Mouse (Mus musculus): Measurements from ENCODE around the gene Xylt1. TPM values are rescaled to one million over a fixed set of nuclear protein-coding genes. Genes with fewer than 3 reads are reported as not detected.

Gene Xylt1
- polyA plus RNA-seq, 1 experiment from 2014 or later = 3.0 TPM

GRCm38 (mm10) chr7:117389048-117389447, 8.3 kb downstream of the Xylt1 start:
- DNase-seq = no peak
- H3K4me2 ChIP-seq (ENCODE audit: low read length) = no peak overlapping the region
- no peaks in the 10 kb centered on the region; the same call in 1 of the 2 replicates for H3K27me3 ChIP-seq (ENCODE audit: control insufficient read depth, insufficient read depth, low read length)
- H3K9ac ChIP-seq (replicated peaks; ENCODE audit: low read length) = no peak overlapping the region
- H3K4me3 ChIP-seq (replicated peaks; ENCODE audit: low read depth, low read length) = no peak overlapping the region
- WGBS = 95% methylated on average over 3 of the region's 3 CpGs
- H3K27ac ChIP-seq (replicated peaks; ENCODE audit: low read depth, low read length) = no peak overlapping the region
- no peaks in the 10 kb centered on the region for H3K36me3 ChIP-seq (ENCODE audit: control insufficient read depth, insufficient read depth, low read length)
- ATAC-seq (ENCODE audit: low FRiP score, low TSS enrichment) = no peak
- H3K4me1 ChIP-seq (ENCODE audit: control insufficient read depth, insufficient read depth, low read length) = no peaks in the 10 kb centered on the region
- no peaks in the 10 kb centered on the region for H3K9me3 ChIP-seq (ENCODE audit: control insufficient read depth, low read length)

- no peak for ATAC-seq (ENCODE audit: low FRiP score, low TSS enrichment)
- no peaks in the 10 kb centered on the region for H3K4me1 ChIP-seq (ENCODE audit: control insufficient read depth, insufficient read depth, low read length)
- 80% methylated on average over 13 of the region's 13 CpGs for WGBS
- DNase-seq = no peak
- no peaks in the 10 kb centered on the region for H3K9me3 ChIP-seq (ENCODE audit: control insufficient read depth, low read length)
- no peak overlapping the region for H3K4me3 ChIP-seq (replicated peaks; ENCODE audit: low read depth, low read length)
- H3K4me2 ChIP-seq (ENCODE audit: low read length) = no peak overlapping the region
- no peaks in the 10 kb centered on the region for H3K27me3 ChIP-seq (ENCODE audit: control insufficient read depth, insufficient read depth, low read length)
- no peak overlapping the region for H3K27ac ChIP-seq (replicated peaks; ENCODE audit: low read depth, low read length)
- H3K36me3 ChIP-seq (ENCODE audit: control insufficient read depth, insufficient read depth, low read length) = no peaks in the 10 kb centered on the region
- no peak overlapping the region for H3K9ac ChIP-seq (replicated peaks; ENCODE audit: low read length)
Measured at GRCm38 (mm10) chr7:117392863-117393569, 12.2 kb downstream of the Xylt1 start.

- WGBS = 88% methylated on average over 4 of the region's 4 CpGs
- H3K4me3 ChIP-seq (replicated peaks; ENCODE audit: low read depth, low read length) = no peak overlapping the region
- no peaks in the 10 kb centered on the region for H3K27me3 ChIP-seq (ENCODE audit: control insufficient read depth, insufficient read depth, low read length)
- no peak overlapping the region for H3K4me2 ChIP-seq (ENCODE audit: low read length)
- no peaks in the 10 kb centered on the region for H3K9me3 ChIP-seq (ENCODE audit: control insufficient read depth, low read length)
- no peak for DNase-seq
- no peak overlapping the region for H3K9ac ChIP-seq (replicated peaks; ENCODE audit: low read length)
- no peaks in the 10 kb centered on the region for H3K4me1 ChIP-seq (ENCODE audit: control insufficient read depth, insufficient read depth, low read length)
- no peak for ATAC-seq (ENCODE audit: low FRiP score, low TSS enrichment)
- no peak overlapping the region for H3K27ac ChIP-seq (replicated peaks; ENCODE audit: low read depth, low read length)
- no peaks in the 10 kb centered on the region for H3K36me3 ChIP-seq (ENCODE audit: control insufficient read depth, insufficient read depth, low read length)
Measured at GRCm38 (mm10) chr7:117393976-117394375, 13.2 kb downstream of the Xylt1 start.

DNA sequence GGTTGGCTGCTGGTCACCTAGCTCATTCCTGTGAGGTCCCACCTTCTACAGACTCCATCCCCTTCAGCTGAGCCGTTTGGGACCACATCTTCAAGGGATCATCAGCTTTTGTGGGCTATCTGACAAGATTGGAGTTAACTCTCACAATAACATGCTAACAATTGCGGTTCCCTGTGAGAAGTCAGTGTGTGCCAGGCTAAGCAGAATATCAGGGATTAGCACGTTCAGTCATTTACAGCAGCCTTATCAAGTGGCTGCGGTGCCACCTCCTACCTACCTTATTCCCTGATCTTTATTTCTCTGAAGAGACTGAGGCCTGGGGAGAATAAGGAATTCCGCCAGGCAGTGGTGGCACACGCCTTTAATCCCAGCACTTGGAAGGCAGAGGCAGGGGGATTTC, 13.6 kb downstream of the Xylt1 start:
- no peaks in the 10 kb centered on the region for H3K9me3 ChIP-seq (ENCODE audit: control insufficient read depth, low read length)
- H3K4me1 ChIP-seq (ENCODE audit: control insufficient read depth, insufficient read depth, low read length) = no peaks in the 10 kb centered on the region
- no peak for ATAC-seq (ENCODE audit: low FRiP score, low TSS enrichment)
- no peak overlapping the region for H3K4me2 ChIP-seq (ENCODE audit: low read length)
- no peak overlapping the region for H3K9ac ChIP-seq (replicated peaks; ENCODE audit: low read length)
- WGBS = 87% methylated on average over 6 of the region's 6 CpGs
- no peaks in the 10 kb centered on the region for H3K36me3 ChIP-seq (ENCODE audit: control insufficient read depth, insufficient read depth, low read length)
- no peaks in the 10 kb centered on the region for H3K27me3 ChIP-seq (ENCODE audit: control insufficient read depth, insufficient read depth, low read length)
- H3K4me3 ChIP-seq (replicated peaks; ENCODE audit: low read depth, low read length) = no peak overlapping the region
- no peak overlapping the region for H3K27ac ChIP-seq (replicated peaks; ENCODE audit: low read depth, low read length)
- DNase-seq = no peak

GRCm38 (mm10) chr7:117395511-117395910, 14.7 kb downstream of the Xylt1 start:
- Histone ChIP-seq H3K4me1 (ENCODE audit: control insufficient read depth, insufficient read depth, low read length) (no peaks in the 10 kb centered on the region), H3K27me3 (ENCODE audit: control insufficient read depth, insufficient read depth, low read length) (no peaks in the 10 kb centered on the region), H3K36me3 (ENCODE audit: control insufficient read depth, insufficient read depth, low read length) (no peaks in the 10 kb centered on the region), H3K9me3 (ENCODE audit: control insufficient read depth, low read length) (no peaks in the 10 kb centered on the region), H3K4me2 (ENCODE audit: low read length) (no peak overlapping the region), H3K27ac (replicated peaks; ENCODE audit: low read depth, low read length) (no peak overlapping the region), H3K4me3 (replicated peaks; ENCODE audit: low read depth, low read length) (no peak overlapping the region), H3K9ac (replicated peaks; ENCODE audit: low read length) (no peak overlapping the region)
- 79% methylated on average over 6 of the region's 6 CpGs for WGBS
- ATAC-seq (ENCODE audit: low FRiP score, low TSS enrichment) (no peak), DNase-seq (no peak)

DNA sequence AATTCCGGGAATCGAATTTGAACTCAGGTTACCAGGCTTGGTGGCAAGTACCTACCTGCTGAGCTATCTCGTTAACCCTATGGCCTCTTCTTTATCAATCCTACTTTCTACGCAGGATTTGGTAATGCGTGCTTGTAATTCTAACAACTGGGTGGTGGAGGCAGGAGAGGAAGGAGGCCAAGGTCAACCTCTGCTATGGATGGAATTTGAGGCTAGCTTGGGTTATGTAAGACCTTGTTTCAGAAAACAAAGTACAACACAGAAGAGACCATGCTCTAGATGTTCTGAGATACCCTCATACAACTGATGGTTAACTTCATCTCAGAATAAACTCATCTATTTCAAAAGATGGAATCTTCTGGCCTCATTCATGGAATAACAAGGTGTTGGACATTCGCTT, 17.1 kb downstream of the Xylt1 start:
- no peak for ATAC-seq (ENCODE audit: low FRiP score, low TSS enrichment)
- no peak overlapping the region for H3K9ac ChIP-seq (replicated peaks; ENCODE audit: low read length)
- no peaks in the 10 kb centered on the region for H3K36me3 ChIP-seq (ENCODE audit: control insufficient read depth, insufficient read depth, low read length)
- no peak for DNase-seq
- H3K9me3 ChIP-seq (ENCODE audit: control insufficient read depth, low read length) = no peaks in the 10 kb centered on the region
- 96% methylated on average over 6 of the region's 6 CpGs for WGBS
- H3K4me3 ChIP-seq (replicated peaks; ENCODE audit: low read depth, low read length) = no peak overlapping the region
- H3K4me1 ChIP-seq (ENCODE audit: control insufficient read depth, insufficient read depth, low read length) = no peaks in the 10 kb centered on the region
- no peak overlapping the region for H3K27ac ChIP-seq (replicated peaks; ENCODE audit: low read depth, low read length)
- no peak overlapping the region for H3K4me2 ChIP-seq (ENCODE audit: low read length)
- H3K27me3 ChIP-seq (ENCODE audit: control insufficient read depth, insufficient read depth, low read length) = no peaks in the 10 kb centered on the region

GRCm38 (mm10) chr7:117399971-117400370, 19.2 kb downstream of the Xylt1 start:
- no peaks in the 10 kb centered on the region for H3K4me1 ChIP-seq (ENCODE audit: control insufficient read depth, insufficient read depth, low read length)
- 94% methylated on average over 5 of the region's 5 CpGs for WGBS

DNA sequence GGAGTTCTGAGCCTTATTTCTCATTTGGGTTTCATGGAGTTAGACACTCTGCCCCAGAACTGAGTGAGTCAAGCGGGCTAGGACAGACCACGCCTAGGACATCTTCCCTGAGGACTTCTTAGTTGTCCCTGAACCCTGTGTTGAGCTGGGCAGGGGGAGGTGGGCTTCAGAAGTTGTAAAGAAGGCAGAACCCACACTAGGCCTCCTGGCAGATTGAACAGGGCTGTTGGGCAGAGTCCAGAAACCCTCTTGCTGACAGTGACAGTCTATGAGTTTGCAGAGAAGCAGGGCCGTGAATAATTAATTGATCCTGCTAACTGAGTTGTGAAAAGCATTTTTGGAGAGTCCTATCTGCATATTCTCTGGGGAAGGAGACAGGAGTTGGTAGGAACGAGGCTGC, 20.8 kb downstream of the Xylt1 start:
- 76% methylated on average over 4 of the region's 4 CpGs for WGBS
- Histone ChIP-seq H3K4me3 (replicated peaks; ENCODE audit: low read depth, low read length) (no peak overlapping the region), H3K9me3 (ENCODE audit: control insufficient read depth, low read length) (no peaks in the 10 kb centered on the region), H3K36me3 (ENCODE audit: control insufficient read depth, insufficient read depth, low read length) (no peaks in the 10 kb centered on the region), H3K9ac (replicated peaks; ENCODE audit: low read length) (no peak overlapping the region), H3K27me3 (ENCODE audit: control insufficient read depth, insufficient read depth, low read length) (no peaks in the 10 kb centered on the region), H3K4me1 (ENCODE audit: control insufficient read depth, insufficient read depth, low read length) (no peaks in the 10 kb centered on the region), H3K27ac (replicated peaks; ENCODE audit: low read depth, low read length) (no peak overlapping the region), H3K4me2 (ENCODE audit: low read length) (no peak overlapping the region)
- ATAC-seq (ENCODE audit: low FRiP score, low TSS enrichment) = no peak
- no peak for DNase-seq

More at GRCm38 (mm10) chr7:117399971-117400370, 19.2 kb downstream of the Xylt1 start:
- H3K27ac ChIP-seq (replicated peaks; ENCODE audit: low read depth, low read length) = no peak overlapping the region
- no peak overlapping the region for H3K9ac ChIP-seq (replicated peaks; ENCODE audit: low read length)
- H3K27me3 ChIP-seq (ENCODE audit: control insufficient read depth, insufficient read depth, low read length) = no peaks in the 10 kb centered on the region
- DNase-seq (no peak), ATAC-seq (ENCODE audit: low FRiP score, low TSS enrichment) (no peak)
- H3K36me3 ChIP-seq (ENCODE audit: control insufficient read depth, insufficient read depth, low read length) = no peaks in the 10 kb centered on the region
- H3K4me3 ChIP-seq (replicated peaks; ENCODE audit: low read depth, low read length) = no peak overlapping the region
- H3K4me2 ChIP-seq (ENCODE audit: low read length) = no peak overlapping the region
- no peaks in the 10 kb centered on the region for H3K9me3 ChIP-seq (ENCODE audit: control insufficient read depth, low read length)

- Histone ChIP-seq H3K9ac (replicated peaks; ENCODE audit: low read length) (no peak overlapping the region), H3K9me3 (ENCODE audit: control insufficient read depth, low read length) (no peaks in the 10 kb centered on the region), H3K27ac (replicated peaks; ENCODE audit: low read depth, low read length) (no peak overlapping the region), H3K4me2 (ENCODE audit: low read length) (no peak overlapping the region), H3K36me3 (ENCODE audit: control insufficient read depth, insufficient read depth, low read length) (no peaks in the 10 kb centered on the region), H3K27me3 (ENCODE audit: control insufficient read depth, insufficient read depth, low read length) (no peaks in the 10 kb centered on the region), H3K4me3 (replicated peaks; ENCODE audit: low read depth, low read length) (no peak overlapping the region), H3K4me1 (ENCODE audit: control insufficient read depth, insufficient read depth, low read length) (no peaks in the 10 kb centered on the region)
- ATAC-seq (ENCODE audit: low FRiP score, low TSS enrichment) (no peak), DNase-seq (no peak)
- 95% methylated on average over 3 of the region's 3 CpGs for WGBS
Measured at GRCm38 (mm10) chr7:117406336-117406735, 25.6 kb downstream of the Xylt1 start.

Data from midbrain, embryonic 14.5 days (tissue).